Mouse (Mus musculus) CD4-positive, CD25-positive, alpha-beta regulatory T cell (primary cell): ENCODE data around the gene Olfr1298. TPM values are rescaled to one million over a fixed set of nuclear protein-coding genes. Genes with fewer than 3 reads are reported as not detected.

Experiments used
- polyA plus RNA-seq: library from polyadenylated mRNA; unstranded; fragments of 100-300 nt; shearing (Covaris generic); gene quantifications from one replicate; pipeline ENCODE4 v1.2.1, GENCODE M21; 2017

The Olfr1298 gene
- not detected for polyA plus RNA-seq

GRCm38 (mm10) chr2:111649101-111649500, at the start of gene Olfr1298:
Olfr1298 (minus strand) TSS chr2:111649201.

GRCm38 (mm10) chr2:111661119-111661518, 12.1 kb upstream of the Olfr1298 start, which contains the start of gene Olfr1299:
Olfr1299 (plus strand) TSS chr2:111661419.

GRCm38 (mm10) chr2:111626397-111626796, 22.6 kb downstream of the Olfr1298 start, which contains the start of gene Olfr1297:
Olfr1297 (minus strand) TSS chr2:111626497.

Other genes starting within 250 kb of the Olfr1298 start
- gene Olfr1286, start 226.1 kb downstream of the Olfr1298 start, polyA plus RNA-seq = not detected
- gene Olfr1287, start 200.1 kb downstream of the Olfr1298 start, polyA plus RNA-seq = not detected
- gene Olfr1288, start 175.1 kb downstream of the Olfr1298 start, polyA plus RNA-seq = not detected
- gene Olfr1289, start 168.4 kb downstream of the Olfr1298 start, polyA plus RNA-seq = not detected
- not detected for gene Olfr1290, start 155.4 kb downstream of the Olfr1298 start, polyA plus RNA-seq
- 0.11 TPM for gene Olfr1291-ps1, start 152.0 kb downstream of the Olfr1298 start, polyA plus RNA-seq
- gene Olfr1293-ps, start 124.0 kb downstream of the Olfr1298 start, polyA plus RNA-seq = 0.11 TPM
- gene Olfr1294, start 108.9 kb downstream of the Olfr1298 start, polyA plus RNA-seq = not detected
- gene Olfr1295, start 79.5 kb downstream of the Olfr1298 start, polyA plus RNA-seq = not detected
- not detected for gene Olfr1297, start 22.7 kb downstream of the Olfr1298 start, polyA plus RNA-seq
- gene Olfr1299, start 12.2 kb upstream of the Olfr1298 start, polyA plus RNA-seq = not detected
- gene Olfr1301, start 101.8 kb upstream of the Olfr1298 start, polyA plus RNA-seq = not detected
- gene Olfr1302, start 128.2 kb upstream of the Olfr1298 start, polyA plus RNA-seq = not detected
- gene Olfr1303, start 171.1 kb upstream of the Olfr1298 start, polyA plus RNA-seq = not detected
- gene Olfr1305, start 227.9 kb upstream of the Olfr1298 start, polyA plus RNA-seq = not detected